Mouse (Mus musculus): ENCODE measurements around the gene Defa21.
"Not testable (repeated sequence)": the region's sequence is repeated elsewhere in the genome, so short reads cannot be mapped to it uniquely, and the experiment has no call there.

- TF ChIP-seq CTCF (IDR thresholded peaks at IDR 0.05; ENCODE audit: control insufficient read depth, insufficient read depth, insufficient read length); USF1 (IDR thresholded peaks at IDR 0.05; ENCODE audit: low read depth); MAX (IDR thresholded peaks at IDR 0.05): not testable (repeated sequence)
Observed at GRCm38 (mm10) chr8:20994042-20994441, 31.3 kb upstream of the Defa21 start.

Measured in C2C12 (cell line).